Mouse (Mus musculus) CD8-positive naive resting alpha-beta T cell, adult 2 months (primary cell): ENCODE data around the gene Aldh1b1.

Experiments
- DNase-seq, 2 experiments: peaks; one replicate each; pipeline ENCODE4 v3.0.0; 2022; ENCODE audit warnings: low read depth in 2 of 2, low spot score in 2 of 2

Gene Aldh1b1

DNA sequence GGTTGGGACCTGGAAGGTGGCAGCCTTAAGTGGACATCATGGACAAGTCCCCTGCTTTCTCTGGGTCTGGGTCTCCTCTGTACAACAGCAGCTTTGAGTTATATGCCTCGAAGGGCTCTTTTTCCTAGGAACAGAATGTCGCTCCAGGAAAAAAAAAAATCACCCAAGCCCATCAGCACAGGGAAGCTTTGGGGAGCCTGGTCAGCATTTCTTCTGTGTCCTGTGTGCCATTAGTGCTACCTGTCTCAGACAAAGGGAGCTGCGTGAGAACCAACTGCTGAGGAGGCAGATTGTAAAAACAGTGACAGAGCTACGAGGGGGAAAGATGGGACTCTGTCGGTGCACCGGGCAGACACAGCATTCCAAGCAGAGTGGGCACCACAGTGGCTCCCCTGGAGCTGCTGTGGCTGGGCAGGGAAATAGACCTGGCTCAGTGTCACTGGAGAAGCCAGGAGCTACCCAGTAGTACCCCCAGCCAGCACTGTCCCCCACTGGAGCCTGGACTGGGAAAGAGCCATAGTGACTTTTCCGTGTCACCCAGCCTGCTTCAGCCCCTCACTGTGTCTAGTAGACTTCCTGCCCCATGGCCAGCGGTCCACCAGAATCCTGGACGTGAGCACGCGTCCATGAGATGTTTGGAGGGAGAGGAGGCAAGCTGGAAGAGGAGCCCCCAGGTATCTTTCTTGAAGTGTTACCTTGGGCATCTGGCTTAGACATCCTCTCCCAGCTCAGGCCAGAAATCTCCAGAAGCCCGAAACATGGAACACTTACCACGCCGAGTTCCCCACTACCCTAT lies 26.1 kb downstream of the Aldh1b1 start:
- DNase-seq, result no peak

- DNase-seq, result no peak
Measured at GRCm38 (mm10) chr4:45826275-45827040, 27.6 kb downstream of the Aldh1b1 start, which contains the start of gene Igfbpl1. Gene Igfbpl1 (minus strand): TSS chr4:45826923.

- no peak for DNase-seq
Measured at GRCm38 (mm10) chr4:45829907-45830759, 31.3 kb downstream of the Aldh1b1 start.

- DNase-seq, result no peak
Measured at GRCm38 (mm10) chr4:45831996-45832395, 33.2 kb downstream of the Aldh1b1 start.

DNA sequence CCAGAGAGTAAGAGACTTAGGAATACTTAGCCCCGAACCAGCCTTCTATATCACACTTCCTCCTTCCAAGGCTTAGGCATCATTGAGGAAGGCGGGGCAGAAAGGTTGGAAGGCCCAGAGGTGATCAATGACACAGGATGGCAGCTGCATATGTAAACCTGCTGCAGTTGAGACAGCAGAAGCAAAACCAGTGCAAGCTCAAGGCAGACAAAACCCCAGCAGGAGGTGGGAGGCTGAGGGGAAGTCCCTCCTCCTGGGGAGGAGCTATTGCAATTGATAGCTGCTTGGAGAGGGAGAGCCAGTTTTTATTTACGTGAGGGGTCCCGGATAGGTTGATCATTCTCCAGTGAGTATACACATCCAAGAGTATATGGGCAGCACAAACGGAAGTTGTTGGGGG lies 34.6 kb downstream of the Aldh1b1 start:
- no peak for DNase-seq

DNA sequence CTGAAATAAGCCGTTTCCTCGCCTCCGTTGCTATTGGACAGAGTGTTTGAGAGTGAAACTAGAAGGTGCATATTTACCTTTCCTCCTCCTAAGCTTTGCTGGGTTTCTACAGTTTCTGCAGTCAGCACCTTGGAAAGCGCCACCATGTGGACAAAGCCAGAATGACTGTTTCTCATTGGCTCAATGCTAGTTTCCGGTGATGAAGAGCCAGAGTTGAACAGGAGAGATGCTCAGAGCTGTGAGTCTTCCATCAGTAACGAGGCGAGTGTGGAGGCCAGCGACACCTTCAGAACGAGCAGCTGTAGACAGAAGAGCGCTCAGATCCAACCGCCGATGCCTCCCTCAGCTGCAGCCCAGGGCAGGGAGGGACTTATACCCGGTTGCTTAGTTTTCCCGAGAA lies 45.5 kb downstream of the Aldh1b1 start:
- peak in 1 of 2 experiments; percentile 23 for DNase-seq

- no peak for DNase-seq
Measured at GRCm38 (mm10) chr4:45846263-45846662, 47.4 kb downstream of the Aldh1b1 start.

- DNase-seq, result no peak
Measured at GRCm38 (mm10) chr4:45848109-45848824, 49.4 kb downstream of the Aldh1b1 start, which contains the start of gene Stra6l. Gene Stra6l (plus strand): TSS chr4:45848664.

GRCm38 (mm10) chr4:45848825-45849156 lies 50.0 kb downstream of the Aldh1b1 start:
- DNase-seq, result no peak

- no peak for DNase-seq
Measured at GRCm38 (mm10) chr4:45849419-45849818, 50.6 kb downstream of the Aldh1b1 start.

GRCm38 (mm10) chr4:45851640-45852051 lies 52.8 kb downstream of the Aldh1b1 start:
- DNase-seq, result no peak

DNA sequence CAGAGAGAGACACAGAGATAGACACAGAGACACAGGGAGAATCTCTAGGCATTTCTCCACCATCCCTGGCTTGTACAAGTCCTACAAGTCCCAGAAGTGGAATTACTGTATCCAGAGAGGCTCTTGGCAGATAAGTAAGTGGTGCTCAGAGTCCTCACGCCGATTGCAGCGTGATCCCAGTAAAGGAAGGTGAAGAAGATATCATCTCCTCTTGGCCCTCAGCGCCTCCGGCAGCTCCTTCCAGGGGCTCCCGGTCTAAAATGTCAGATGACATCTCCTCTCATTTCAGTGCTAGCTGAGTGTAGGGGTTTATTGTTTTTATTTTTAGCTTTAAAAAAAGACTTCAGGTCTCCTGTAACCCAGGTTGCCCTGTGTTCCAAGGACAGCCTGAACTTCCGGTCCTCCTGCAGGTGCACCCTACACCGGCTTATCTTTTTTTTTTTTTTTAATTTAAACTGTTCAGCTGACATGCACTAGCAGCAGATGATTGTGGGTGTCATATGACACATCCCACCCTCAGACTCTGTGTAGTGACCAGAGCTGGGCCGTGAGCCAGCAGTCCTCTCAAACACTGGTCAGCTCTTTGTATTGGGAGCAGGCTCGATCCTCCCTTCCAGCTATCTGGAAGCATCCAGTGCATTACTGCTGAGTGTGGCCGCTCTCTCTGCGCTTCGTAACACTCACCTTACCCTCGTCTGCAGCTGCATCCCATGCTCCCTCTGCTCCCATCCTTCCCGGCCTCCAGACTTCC lies 54.8 kb downstream of the Aldh1b1 start:
- no peak for DNase-seq
